8 mouse cellular contexts compared by ENCODE assay signal in the genomic region with DNA sequence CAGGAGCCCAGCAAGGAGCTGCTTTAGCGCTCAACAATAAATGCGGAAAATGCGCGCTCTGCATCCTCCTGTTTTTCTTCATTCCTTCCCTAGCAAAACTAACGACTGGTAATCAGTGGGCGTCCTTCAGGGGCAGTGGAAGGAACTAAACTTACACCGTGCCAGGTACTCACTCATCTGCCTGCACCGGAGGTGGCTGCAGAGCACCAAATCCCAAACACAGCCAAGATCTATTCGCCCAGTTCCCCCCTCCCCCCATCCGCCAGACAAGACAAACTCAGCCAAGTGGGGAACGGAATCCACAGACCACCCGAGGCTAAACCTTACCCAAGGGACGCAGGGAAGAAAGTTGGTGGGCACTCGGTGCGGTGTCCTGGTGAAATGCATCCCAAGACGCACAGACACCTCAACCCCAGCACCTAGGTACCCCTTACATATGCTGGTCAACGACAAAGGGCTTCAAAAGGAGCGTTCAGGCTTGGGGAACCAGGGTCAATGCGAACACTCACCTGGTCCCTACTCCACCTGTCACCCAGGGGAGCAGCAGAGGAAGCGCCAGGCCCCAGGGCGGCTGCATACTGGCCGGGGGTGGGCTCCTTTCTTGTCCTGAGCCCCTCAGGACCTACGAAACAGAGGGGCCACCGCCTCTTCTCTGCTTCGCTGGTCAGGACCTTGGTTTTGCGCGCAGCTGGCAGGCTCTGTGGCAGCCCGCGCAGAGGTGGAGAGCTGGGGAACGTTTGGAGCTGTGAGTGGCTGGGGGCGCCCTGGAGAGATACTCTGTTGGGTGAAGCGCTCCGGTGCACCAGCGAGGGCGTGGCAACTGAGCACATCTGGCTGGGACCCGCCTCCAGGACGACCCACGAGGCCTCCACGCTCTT. TPM values are rescaled to one million over a fixed set of nuclear protein-coding genes. Genes with fewer than 3 reads are reported as not detected.
DNase-seq lines count a peak whose midpoint lies in the region; ATAC-seq and TF ChIP-seq lines count a peak whose summit lies in the region.

A gene (minus strand): TSS at position 774 of the 878 bp plus-strand sequence.

- H3K27me3 ChIP-seq in cerebellum, adult 2 months (ENCODE audit: control insufficient read depth, insufficient read depth, low read length), result no peaks in the 10 kb centered on the region; the same call in 1 of the 2 replicates
- peaks cover 9% of the 10 kb centered on the region; the same call in 1 of the 2 replicates for H3K27me3 ChIP-seq in forebrain, embryonic 11.5 days (ENCODE audit: control insufficient read depth, insufficient read depth, low read length)
- H3K27me3 ChIP-seq in lung, embryonic 16.5 days (ENCODE audit: control insufficient read depth, insufficient read depth, low read depth, low read length), result peaks cover 3% of the 10 kb centered on the region

- H3K9me3 ChIP-seq in forebrain, embryonic 11.5 days (ENCODE audit: control insufficient read depth, low read length), result no peaks in the 10 kb centered on the region
- no peaks in the 10 kb centered on the region for H3K9me3 ChIP-seq in lung, embryonic 16.5 days (ENCODE audit: control insufficient read depth, low read length)

- peak within 1 kb of the TSS; percentile 23; the same call in 1 of the 2 replicates for H3K9ac ChIP-seq in forebrain, embryonic 11.5 days (ENCODE audit: low read length)
- H3K9ac ChIP-seq in lung, embryonic 16.5 days (ENCODE audit: low read length), result peak within 1 kb of the TSS; percentile 66

- peaks cover 2% of the 10 kb centered on the region; the same call in 1 of the 2 replicates for H3K4me1 ChIP-seq in cerebellum, adult 2 months (ENCODE audit: control insufficient read depth, insufficient read depth, low read length)
- H3K4me1 ChIP-seq in forebrain, embryonic 11.5 days (replicated peaks; ENCODE audit: control insufficient read depth, insufficient read depth, low read length), result no peaks in the 10 kb centered on the region
- no peaks in the 10 kb centered on the region for H3K4me1 ChIP-seq in lung, embryonic 16.5 days (replicated peaks; ENCODE audit: control insufficient read depth, insufficient read depth, low read length)

- no peak for TF ChIP-seq POLR2A in cerebellum, adult 2 months (IDR thresholded peaks at IDR 0.05; ENCODE audit: borderline replicate concordance, insufficient read depth, low read length)

- H3K27ac ChIP-seq in cerebellum, adult 2 months (ENCODE audit: insufficient read depth, low read length), result no peak within 1 kb of the TSS
- H3K27ac ChIP-seq in forebrain, embryonic 11.5 days (ENCODE audit: low read depth, low read length), result no peak within 1 kb of the TSS
- H3K27ac ChIP-seq in lung, embryonic 16.5 days (ENCODE audit: low read length), result peak within 1 kb of the TSS; percentile 50

- 5% methylated on average over 35 of the region's 39 CpGs for WGBS in cerebellum, adult 2 months
- WGBS in forebrain, embryonic 11.5 days, result 19% methylated on average over 39 of the region's 39 CpGs
- WGBS in lung, embryonic 16.5 days, result 17% methylated on average over 35 of the region's 39 CpGs

- peak; percentile 2 to 7 for DNase-seq in cerebellum, postnatal 14 days
- DNase-seq in cerebellum, adult 2 months, result no peak
- peak; percentile 7 for DNase-seq in WW6 (ENCODE audit: low read depth, low spot score)
- peak; percentile 50 for DNase-seq in forebrain, embryonic 11.5 days (ENCODE audit: low spot score)
- peak; percentile 2 to 7 for DNase-seq in kidney, adult 8-10 months
- DNase-seq in retina, postnatal 1 day, result peak; percentile 34

- no peak within 1 kb of the TSS for H3K4me3 ChIP-seq in cerebellum, adult 2 months (replicated peaks; ENCODE audit: insufficient read depth, low read depth, low read length)
- peak within 1 kb of the TSS; percentile 25 for H3K4me3 ChIP-seq in forebrain, embryonic 11.5 days (ENCODE audit: low read depth, low read length)
- peak within 1 kb of the TSS; percentile 46 for H3K4me3 ChIP-seq in lung, embryonic 16.5 days (ENCODE audit: low read length)

- peak within 1 kb of the TSS; percentile 64 for H3K4me2 ChIP-seq in forebrain, embryonic 11.5 days (ENCODE audit: low read depth, low read length, severe bottlenecking)
- H3K4me2 ChIP-seq in lung, embryonic 16.5 days (ENCODE audit: low read depth, low read length), result peak within 1 kb of the TSS; percentile 51

- H3K36me3 ChIP-seq in forebrain, embryonic 11.5 days (ENCODE audit: control insufficient read depth, insufficient read depth, low read length), result no peaks in the 10 kb centered on the region
- no peaks in the 10 kb centered on the region for H3K36me3 ChIP-seq in lung, embryonic 16.5 days (ENCODE audit: control insufficient read depth, insufficient read depth, low read length)

- TF ChIP-seq CTCF in cerebellum, adult 2 months (IDR thresholded peaks at IDR 0.05; ENCODE audit: borderline replicate concordance, insufficient read depth, low read depth, low read length), result no peak

- peak; percentile 51 for ATAC-seq in forebrain, embryonic 11.5 days (replicated peaks; ENCODE audit: low FRiP score)
- ATAC-seq in lung, embryonic 16.5 days (ENCODE audit: low read depth), result peak; percentile 66
- no peak for ATAC-seq in monocyte, adult 5-6 weeks (replicated peaks; ENCODE audit: insufficient number of reproducible peaks, low FRiP score, low TSS enrichment, poor library complexity, severe bottlenecking)

RNA-seq across cellular contexts. Expression of the gene that starts here (rescaled TPM):
- polyA plus RNA-seq in cerebellum, adult 2 months (2012; rRNA removed), result 1.2 and 2.0 TPM in 2 replicates
- 7.2 and 7.5 TPM in 2 replicates for polyA plus RNA-seq in forebrain, embryonic 11.5 days (2014; fragmentation: Nextera tagmentation; extraction: Ambion mirVana)
- polyA plus RNA-seq in lung, embryonic 16.5 days (2015; fragmentation: Nextera tagmentation; extraction: Ambion mirVana), result 98.2 and 123 TPM in 2 replicates
- not detected in 3 replicates for total RNA-seq in monocyte, adult 5-6 weeks (2017)

Comparison
In these comparisons a context has a peak if more than half of its experiments do, and no peak if none do; other contexts are left out.
1. RNA of the gene that starts here (polyA plus RNA-seq): 98.2 to 123 TPM in lung, embryonic 16.5 days; 7.2 to 7.5 TPM in forebrain, embryonic 11.5 days and 1.2 to 2.0 TPM in cerebellum, adult 2 months; every median in the first group is over 10 times any median in the second.
2. DNase-seq: peak in cerebellum, postnatal 14 days (2 of 2), WW6 (single experiment), forebrain, embryonic 11.5 days (single experiment), kidney, adult 8-10 months (2 of 2) and retina, postnatal 1 day (single experiment); none in cerebellum, adult 2 months (0 of 2).